Mouse (Mus musculus) gonadal fat pad, adult 2 months (tissue): ENCODE results near the gene Ubl7. TPM values are rescaled to one million over a fixed set of nuclear protein-coding genes. Genes with fewer than 3 reads are reported as not detected.

ENCODE experiments used
- DNase-seq: peaks from one replicate; pipeline ENCODE4 v3.0.0-alpha.2; 2012; ENCODE audit warnings: low read depth
- polyA plus RNA-seq: library from polyadenylated mRNA; depleted of rRNA; stranded (reverse); fragments of >200 nt; gene quantifications from 2 replicates; pipeline ENCODE4 v1.2.3, GENCODE M21; 2012; rRNA removed

The Ubl7 gene
- polyA plus RNA-seq, 1 experiment: 106 TPM

- no peak for DNase-seq
Measured at GRCm38 (mm10) chr9:57967237-57967960, 56.6 kb downstream of the Ubl7 start.

GRCm38 (mm10) chr9:57968166-57968771 lies 57.5 kb downstream of the Ubl7 start:
- DNase-seq: no peak

GRCm38 (mm10) chr9:57968783-57969542 lies 58.2 kb downstream of the Ubl7 start:
- DNase-seq: no peak

GRCm38 (mm10) chr9:57969736-57970495 lies 59.1 kb downstream of the Ubl7 start:
- DNase-seq: no peak

GRCm38 (mm10) chr9:57971413-57971812 lies 60.6 kb downstream of the Ubl7 start:
- DNase-seq: no peak

- DNase-seq: no peak
Measured at GRCm38 (mm10) chr9:57972141-57972591, 61.4 kb downstream of the Ubl7 start.

GRCm38 (mm10) chr9:57972776-57973439 lies 62.1 kb downstream of the Ubl7 start:
- no peak for DNase-seq

- DNase-seq: no peak
Measured at GRCm38 (mm10) chr9:57973440-57974066, 62.8 kb downstream of the Ubl7 start.

GRCm38 (mm10) chr9:57974221-57974620 lies 63.4 kb downstream of the Ubl7 start:
- no peak for DNase-seq

GRCm38 (mm10) chr9:57975200-57975821 lies 64.5 kb downstream of the Ubl7 start:
- no peak for DNase-seq

GRCm38 (mm10) chr9:57978025-57978424 lies 67.2 kb downstream of the Ubl7 start:
- DNase-seq: no peak

- no peak for DNase-seq
Measured at GRCm38 (mm10) chr9:57978858-57979257, 68.1 kb downstream of the Ubl7 start.

Other genes with a start within 250 kb of the Ubl7 start
- gene Cyp1a2, start 227.3 kb upstream of the Ubl7 start, polyA plus RNA-seq: 0.08 and 0.67 TPM in 2 replicates
- 1.3 TPM in 2 replicates for gene Cyp1a1, start 223.1 kb upstream of the Ubl7 start, polyA plus RNA-seq
- gene Edc3, start 202.4 kb upstream of the Ubl7 start, polyA plus RNA-seq: 11.7 and 14.0 TPM in 2 replicates
- 92.6 and 97.5 TPM in 2 replicates for gene Clk3, start 145.1 kb upstream of the Ubl7 start, polyA plus RNA-seq
- 4.0 and 4.6 TPM in 2 replicates for gene Arid3b, start 74.2 kb upstream of the Ubl7 start, polyA plus RNA-seq
- 32.3 and 32.5 TPM in 2 replicates for gene Sema7a, start 29.1 kb downstream of the Ubl7 start, polyA plus RNA-seq
- gene Cyp11a1, start 95.4 kb downstream of the Ubl7 start, polyA plus RNA-seq: 0.32 and 1.1 TPM in 2 replicates
- 7.3 and 9.6 TPM in 2 replicates for gene Stra6, start 152.8 kb downstream of the Ubl7 start, polyA plus RNA-seq
- gene Ccdc33, start 207.8 kb downstream of the Ubl7 start, polyA plus RNA-seq: 1.5 and 1.7 TPM in 2 replicates